Mouse (Mus musculus) retina, postnatal 1 day (tissue): ENCODE measurements around the gene Inpp5f.
A peak's percentile ranks its signal among the peaks of the same experiment; 100 is the strongest.

Experiments
- DNase-seq: peaks from one replicate; pipeline ENCODE4 v3.0.0-alpha.2; 2012

Inpp5f gene

DNA sequence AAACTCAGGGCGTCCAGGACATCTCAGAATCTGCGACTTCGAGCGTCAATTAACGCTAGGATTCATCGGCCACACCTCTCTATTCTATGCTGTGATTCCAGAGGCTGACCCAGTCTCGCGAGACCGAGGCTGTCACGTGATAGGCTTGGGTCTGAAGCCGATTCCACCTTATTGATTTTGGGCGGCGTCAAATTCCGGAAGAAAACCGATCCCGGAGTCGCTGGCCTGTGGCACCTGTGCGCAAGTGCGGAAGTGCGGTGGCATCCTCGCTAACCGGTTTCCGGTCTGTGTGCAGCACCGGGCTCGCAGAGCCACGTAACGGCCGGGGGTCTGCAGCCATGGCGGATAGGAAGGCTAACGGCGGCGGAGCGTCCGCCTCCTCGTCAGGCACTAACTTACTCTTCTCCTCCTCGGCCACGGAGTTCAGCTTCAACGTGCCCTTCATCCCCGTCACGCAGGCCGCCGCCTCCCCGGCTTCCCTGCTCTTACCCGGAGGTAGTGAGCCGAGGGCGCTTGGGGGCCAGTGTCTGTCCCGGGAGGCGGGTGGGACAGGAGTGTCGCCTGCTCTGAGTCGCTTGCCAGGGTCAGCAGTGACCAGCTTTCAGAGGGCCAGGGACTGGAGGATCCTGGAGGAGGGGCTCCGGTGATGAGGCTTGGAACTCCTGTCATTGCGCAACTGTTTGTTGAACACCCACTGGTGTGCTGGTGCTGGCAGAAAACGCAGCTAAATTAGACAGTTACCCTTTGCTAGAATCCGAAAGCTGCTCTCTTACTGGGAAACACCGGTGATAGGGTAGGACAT lies 133.8 kb downstream of the Inpp5f start, which contains the start of gene Sec23ip:
Sec23ip (plus strand) TSS at position 260 of the 802 bp plus-strand sequence.
- DNase-seq: peak; percentile 99
